Mouse (Mus musculus) limb, embryonic 13.5 days (tissue): Measurements from ENCODE around the gene Atp5d. TPM values are rescaled to one million over a fixed set of nuclear protein-coding genes. Genes with fewer than 3 reads are reported as not detected.

ENCODE experiments used
- ATAC-seq: fragments of 200-750 bp; cut with Nextera tagmentation; 2 replicates; pipeline ENCODE4 v1.8.0; 2017; ENCODE audit warnings: low read depth, moderate number of reproducible peaks, moderate TSS enrichment; ENCODE audit not compliant: low FRiP score
- H3K27ac ChIP-seq: fragments of 300-500 bp; sonication (generic); 2 replicates; pipeline ENCODE4 v1.5.1; 2015; ENCODE audit warnings: inconsistent platforms, mild to moderate bottlenecking, moderate library complexity
- H3K27me3 ChIP-seq: fragments of 300-500 bp; sonication (generic); 2 replicates; pipeline ENCODE4 v1.6.1; 2015; ENCODE audit warnings: mild to moderate bottlenecking, inconsistent platforms
- H3K36me3 ChIP-seq: fragments of 300-500 bp; sonication (generic); 2 replicates; pipeline ENCODE4 v1.6.1; 2015; ENCODE audit warnings: inconsistent platforms, mild to moderate bottlenecking, moderate library complexity
- H3K4me1 ChIP-seq: fragments of 300-500 bp; sonication (generic); 2 replicates; pipeline ENCODE4 v1.6.1; 2015; ENCODE audit warnings: inconsistent platforms
- H3K4me2 ChIP-seq: fragments of 300-500 bp; sonication (generic); replicated peaks from 2 replicates; pipeline ENCODE4 v1.6.1; 2015; ENCODE audit warnings: inconsistent platforms, mild to moderate bottlenecking, moderate library complexity
- H3K4me3 ChIP-seq: fragments of 300-500 bp; sonication (generic); 2 replicates; pipeline ENCODE4 v1.5.1; 2015; ENCODE audit warnings: moderate library complexity, mild to moderate bottlenecking, inconsistent platforms
- H3K9ac ChIP-seq: fragments of 300-500 bp; sonication (generic); 2 replicates; pipeline ENCODE4 v1.6.1; 2015; ENCODE audit warnings: mild to moderate bottlenecking, inconsistent platforms
- H3K9me3 ChIP-seq: fragments of 300-500 bp; sonication (generic); 2 replicates; pipeline ENCODE4 v1.6.1; 2016; ENCODE audit warnings: inconsistent platforms
- WGBS: fragments of 180-500 bp; shearing (Covaris S2); methylation state at CpG from one replicate; pipeline ENCODE4 v1.1.7; 2015; 5-methylcytosine and 5-hydroxymethylcytosine counted together
- polyA plus RNA-seq: library from polyadenylated mRNA; unstranded; fragments of >200 nt; fragmentation: Nextera tagmentation; extraction: Ambion mirVana; gene quantifications from 2 replicates; pipeline ENCODE4 v1.2.1, GENCODE M21; 2015

Atp5d gene
- polyA plus RNA-seq, 1 experiment from 2014 or later, result 456 TPM

GRCm38 (mm10) chr10:80158307-80158986 lies 20.0 kb downstream of the Atp5d start:
- peaks cover 91% of the 10 kb centered on the region for H3K4me1 ChIP-seq
- no peaks in the 10 kb centered on the region for H3K9me3 ChIP-seq
- 7% methylated on average over 18 of the region's 18 CpGs for WGBS
- H3K27me3 ChIP-seq, result no peaks in the 10 kb centered on the region
- H3K36me3 ChIP-seq, result peaks cover 42% of the 10 kb centered on the region
- H3K9ac ChIP-seq, result peak overlapping the region; percentile 31; the same call in 1 of the 2 replicates
- H3K27ac ChIP-seq, result peak overlapping the region; percentile 88
- H3K4me3 ChIP-seq, result peak overlapping the region; percentile 45
- peak overlapping the region; percentile 75 for H3K4me2 ChIP-seq
- ATAC-seq, result no peak

DNA sequence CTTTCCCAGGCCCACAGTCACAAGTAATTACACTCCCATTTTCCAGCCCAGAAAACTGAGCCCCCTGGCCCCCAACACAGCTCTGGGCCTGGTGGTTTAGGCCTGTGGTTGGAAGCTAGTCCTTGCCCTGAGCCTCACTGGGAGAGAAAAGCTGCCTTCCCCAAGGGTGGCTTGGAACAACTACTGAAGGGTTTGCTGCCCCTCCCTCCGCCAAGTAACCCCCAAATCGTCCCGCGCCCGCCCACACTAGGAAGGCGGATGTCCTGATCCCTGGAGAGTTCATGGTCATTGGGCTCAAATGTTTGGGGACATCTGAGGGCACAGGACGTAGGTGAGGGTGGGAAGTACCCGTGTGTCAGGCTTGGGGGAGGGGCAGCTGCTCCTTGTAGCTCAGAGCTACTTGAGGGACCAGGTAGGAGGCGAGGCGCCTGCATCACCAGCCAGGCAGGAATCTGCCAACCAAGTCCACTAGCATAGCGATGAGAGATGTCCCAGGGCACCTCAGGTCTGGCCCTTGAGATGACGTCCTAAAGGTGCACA lies 20.7 kb downstream of the Atp5d start:
- Histone ChIP-seq H3K4me3 (peak overlapping the region; percentile 45), H3K4me2 (peak overlapping the region; percentile 75), H3K36me3 (peaks cover 36% of the 10 kb centered on the region), H3K27me3 (no peaks in the 10 kb centered on the region), H3K27ac (peak overlapping the region; percentile 88), H3K9ac (peak overlapping the region; percentile 31; the same call in 1 of the 2 replicates), H3K9me3 (no peaks in the 10 kb centered on the region), H3K4me1 (peaks cover 90% of the 10 kb centered on the region)
- 9% methylated on average over 12 of the region's 12 CpGs for WGBS
- ATAC-seq, result no peak; the same call in 1 of the 2 replicates

DNA sequence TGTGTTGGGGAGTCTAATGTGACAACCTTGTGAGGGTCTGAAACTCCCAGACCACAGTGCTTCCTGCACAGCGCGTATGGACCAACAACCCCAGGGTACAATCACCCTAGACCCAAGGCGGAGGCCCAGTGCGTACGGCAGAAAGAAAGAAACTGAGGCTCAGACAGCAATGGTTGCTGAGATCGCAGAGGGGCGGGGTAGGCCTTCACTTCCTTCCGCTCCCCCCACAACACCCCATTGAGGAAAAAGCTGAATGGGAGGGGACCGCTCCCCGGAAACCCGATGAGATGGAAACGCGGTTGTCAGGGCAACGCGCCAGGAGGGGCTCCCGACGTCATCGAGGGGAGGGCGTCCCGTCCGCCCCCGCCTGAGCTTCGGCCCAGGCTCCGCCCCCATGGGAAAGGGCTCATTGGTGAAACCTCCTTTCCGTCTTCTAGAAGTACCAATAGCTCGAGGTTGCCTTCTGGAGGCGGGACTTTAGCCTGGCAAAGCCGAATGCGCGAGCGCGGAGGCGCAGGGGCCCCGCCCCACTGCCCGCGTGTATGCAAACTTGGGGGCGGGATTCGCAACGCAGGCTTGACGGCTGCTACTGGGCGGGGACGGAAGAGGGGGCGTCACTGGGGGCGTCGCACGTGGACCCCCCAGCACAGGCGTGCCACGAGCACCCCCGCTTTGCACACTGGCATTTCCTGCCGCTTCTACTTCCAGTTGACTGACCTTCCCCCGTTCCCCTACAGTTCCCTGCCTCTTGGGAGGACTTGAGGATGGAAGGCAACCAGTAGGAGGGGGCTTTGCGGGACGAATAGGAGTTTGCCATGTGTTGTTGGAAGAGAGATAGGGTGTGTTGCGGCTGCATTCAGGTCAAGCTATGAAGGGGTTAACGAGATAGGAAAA lies 21.4 kb downstream of the Atp5d start:
- Histone ChIP-seq H3K4me3 (peak overlapping the region; percentile 45), H3K36me3 (peaks cover 29% of the 10 kb centered on the region), H3K4me2 (peak overlapping the region; percentile 75), H3K27ac (peak overlapping the region; percentile 94), H3K4me1 (peaks cover 90% of the 10 kb centered on the region), H3K27me3 (no peaks in the 10 kb centered on the region), H3K9ac (peak overlapping the region; percentile 31), H3K9me3 (no peaks in the 10 kb centered on the region)
- peak; percentile 77 for ATAC-seq
- under 1% methylated on average over 55 of the region's 55 CpGs for WGBS

- 2% methylated on average over 33 of the region's 33 CpGs for WGBS
- no peaks in the 10 kb centered on the region for H3K9me3 ChIP-seq
- no peaks in the 10 kb centered on the region for H3K27me3 ChIP-seq
- H3K27ac ChIP-seq, result peak overlapping the region; percentile 94
- ATAC-seq, result no peak
- peak overlapping the region; percentile 45 for H3K4me3 ChIP-seq
- peak overlapping the region; percentile 75 for H3K4me2 ChIP-seq
- H3K36me3 ChIP-seq, result peaks cover 20% of the 10 kb centered on the region
- peak overlapping the region; percentile 62 for H3K9ac ChIP-seq
- H3K4me1 ChIP-seq, result peaks cover 88% of the 10 kb centered on the region
These were observed 22.3 kb downstream of the Atp5d start for GRCm38 (mm10) chr10:80160455-80161371.

- Histone ChIP-seq H3K27me3 (no peaks in the 10 kb centered on the region), H3K4me3 (peak overlapping the region; percentile 45), H3K36me3 (peaks cover 10% of the 10 kb centered on the region), H3K4me1 (peaks cover 85% of the 10 kb centered on the region), H3K27ac (peak overlapping the region; percentile 94), H3K9me3 (no peaks in the 10 kb centered on the region), H3K4me2 (peak overlapping the region; percentile 75), H3K9ac (peak overlapping the region; percentile 62; the same call in 1 of the 2 replicates)
- 12% methylated on average over 7 of the region's 7 CpGs for WGBS
- peak; percentile 12 for ATAC-seq
These were observed 23.2 kb downstream of the Atp5d start for GRCm38 (mm10) chr10:80161522-80162242.

GRCm38 (mm10) chr10:80162243-80162608 lies 23.8 kb downstream of the Atp5d start:
- Histone ChIP-seq H3K9ac (no peak overlapping the region), H3K9me3 (no peaks in the 10 kb centered on the region), H3K4me3 (no peak overlapping the region), H3K4me2 (peak overlapping the region; percentile 1; the same call in 1 of the 2 replicates), H3K4me1 (peaks cover 85% of the 10 kb centered on the region), H3K27me3 (no peaks in the 10 kb centered on the region), H3K36me3 (peaks cover 5% of the 10 kb centered on the region), H3K27ac (peak overlapping the region; percentile 94; the same call in 1 of the 2 replicates)
- 78% methylated on average over 3 of the region's 3 CpGs for WGBS
- ATAC-seq, result no peak

DNA sequence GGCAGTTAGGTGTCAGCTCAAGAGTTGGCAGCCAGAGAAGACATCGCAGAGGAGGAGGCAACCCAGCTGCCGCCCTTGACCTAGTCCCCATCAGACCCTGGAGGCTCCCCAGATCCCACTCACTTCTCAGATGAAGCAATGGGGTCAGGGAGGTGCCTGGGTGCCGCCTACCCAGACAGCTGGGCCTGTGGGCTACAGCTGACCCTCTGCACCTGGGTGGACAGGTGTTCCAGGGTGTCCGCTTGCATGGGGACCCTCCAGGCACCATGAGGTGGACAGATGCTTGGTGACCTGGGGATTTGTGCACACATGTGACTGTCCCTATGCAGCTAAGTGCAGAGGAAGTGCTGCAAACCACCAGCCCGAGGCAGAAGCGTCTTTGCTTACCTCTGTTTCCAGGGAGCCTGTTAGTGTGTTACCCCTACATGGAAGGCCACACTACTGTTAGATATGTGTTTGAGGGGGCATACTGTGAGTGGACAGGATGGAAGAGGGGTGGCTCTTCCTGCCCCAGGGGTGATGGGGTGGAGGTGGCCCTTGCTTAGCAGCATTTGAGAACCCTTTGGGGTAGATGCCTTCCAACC lies 24.4 kb downstream of the Atp5d start:
- H3K9me3 ChIP-seq, result no peaks in the 10 kb centered on the region
- H3K27me3 ChIP-seq, result no peaks in the 10 kb centered on the region
- H3K4me3 ChIP-seq, result no peak overlapping the region
- no peaks in the 10 kb centered on the region for H3K36me3 ChIP-seq
- H3K27ac ChIP-seq, result no peak overlapping the region
- peak overlapping the region; percentile 1; the same call in 1 of the 2 replicates for H3K4me2 ChIP-seq
- H3K9ac ChIP-seq, result no peak overlapping the region
- 66% methylated on average over 6 of the region's 6 CpGs for WGBS
- ATAC-seq, result no peak
- peaks cover 79% of the 10 kb centered on the region for H3K4me1 ChIP-seq

DNA sequence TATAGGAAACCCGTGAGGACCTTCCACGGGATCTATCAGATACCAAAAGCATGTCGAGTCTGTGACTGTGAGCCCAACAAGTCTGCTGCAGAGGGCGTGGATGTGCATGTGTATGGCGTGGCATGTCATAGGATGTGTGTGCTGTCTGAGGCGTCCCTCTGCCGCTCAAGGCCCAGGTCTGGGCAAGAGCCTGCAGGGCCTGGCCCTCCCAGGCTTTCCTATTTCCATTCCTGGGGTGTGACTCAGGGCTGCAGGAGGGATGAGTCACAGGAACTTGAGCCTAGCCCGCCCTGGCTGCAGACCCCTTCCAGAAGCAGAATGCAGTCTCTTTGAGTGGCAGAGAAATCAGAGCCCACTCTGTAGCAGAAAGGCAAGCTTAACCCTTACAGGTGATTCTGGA lies 25.3 kb downstream of the Atp5d start:
- no peaks in the 10 kb centered on the region for H3K27me3 ChIP-seq
- H3K4me2 ChIP-seq, result peak overlapping the region; percentile 92
- no peaks in the 10 kb centered on the region for H3K9me3 ChIP-seq
- peaks cover 73% of the 10 kb centered on the region for H3K4me1 ChIP-seq
- no peak overlapping the region for H3K4me3 ChIP-seq
- WGBS, result 71% methylated on average over 8 of the region's 8 CpGs
- H3K9ac ChIP-seq, result no peak overlapping the region
- no peak overlapping the region for H3K27ac ChIP-seq
- ATAC-seq, result no peak
- no peaks in the 10 kb centered on the region for H3K36me3 ChIP-seq

DNA sequence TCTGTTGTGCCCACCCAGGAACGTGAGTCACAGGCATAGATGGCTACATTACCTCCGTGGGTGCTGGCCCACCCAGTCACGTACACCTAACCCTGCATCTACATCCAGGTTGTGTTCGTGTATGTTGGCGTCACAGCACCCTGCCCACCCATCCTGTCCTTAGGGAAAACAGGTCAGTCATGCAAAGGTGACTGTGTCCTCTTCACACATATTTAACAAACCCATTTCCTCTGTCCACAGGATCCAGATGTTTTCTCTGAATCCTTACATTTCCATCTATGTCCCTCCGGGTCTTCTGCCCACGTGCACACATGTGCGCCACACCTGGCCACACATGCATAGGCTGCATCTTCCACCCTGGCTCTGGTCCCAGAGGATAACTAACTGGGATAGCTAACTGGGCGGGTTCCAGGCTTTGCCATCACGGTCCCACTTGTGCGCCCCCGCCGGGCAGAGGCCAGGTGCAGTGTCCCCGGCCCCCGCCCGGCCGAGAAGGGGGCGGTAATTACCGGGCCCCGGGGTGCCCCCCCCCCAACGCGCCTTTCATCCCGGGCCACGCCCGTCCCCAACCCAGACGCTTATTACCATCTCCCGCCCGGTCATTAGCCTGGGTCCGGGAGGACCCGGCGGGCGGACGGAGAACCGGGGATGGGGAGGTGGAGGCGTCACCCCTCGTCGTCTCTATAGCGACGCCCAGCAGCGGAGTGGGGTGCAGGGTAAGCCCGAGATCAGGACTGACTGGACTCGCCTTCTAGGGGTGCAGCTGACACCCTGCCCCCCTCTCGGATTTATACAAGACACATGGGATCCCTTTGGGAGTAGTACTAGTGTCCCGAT lies 25.9 kb downstream of the Atp5d start:
- Histone ChIP-seq H3K4me2 (peak overlapping the region; percentile 92), H3K9ac (peak overlapping the region; percentile 63), H3K4me1 (peaks cover 73% of the 10 kb centered on the region), H3K9me3 (no peaks in the 10 kb centered on the region), H3K4me3 (peak overlapping the region; percentile 44), H3K27ac (no peak overlapping the region), H3K36me3 (peaks cover 2% of the 10 kb centered on the region; the same call in 1 of the 2 replicates), H3K27me3 (no peaks in the 10 kb centered on the region)
- WGBS, result 7% methylated on average over 44 of the region's 44 CpGs
- ATAC-seq, result peak; percentile 0; the same call in 1 of the 2 replicates

DNA sequence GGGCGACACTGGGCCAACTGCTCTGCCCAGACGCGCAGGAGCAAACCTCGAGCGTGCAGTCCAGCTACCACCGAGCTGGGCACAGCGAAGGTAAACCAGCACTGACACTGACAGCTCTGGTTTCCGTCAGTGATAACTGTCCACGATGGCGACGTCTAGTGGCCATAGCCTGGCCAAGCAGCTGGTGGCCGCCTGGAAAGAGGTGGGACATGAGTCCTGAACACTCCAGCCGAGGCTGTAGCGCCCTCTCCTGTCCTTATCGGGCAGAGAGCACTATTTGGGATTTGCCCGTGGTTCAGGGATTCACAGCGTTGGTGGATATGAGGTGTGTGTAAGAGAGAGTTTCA lies 26.5 kb downstream of the Atp5d start:
- under 1% methylated on average over 17 of the region's 17 CpGs for WGBS
- Histone ChIP-seq H3K4me1 (peaks cover 73% of the 10 kb centered on the region), H3K27me3 (no peaks in the 10 kb centered on the region), H3K9me3 (no peaks in the 10 kb centered on the region), H3K36me3 (peaks cover 8% of the 10 kb centered on the region), H3K4me2 (peak overlapping the region; percentile 92), H3K9ac (peak overlapping the region; percentile 63), H3K27ac (0 out of 2 replicates have a peak overlapping the region, but pooled peaks have one; percentile 22), H3K4me3 (peak overlapping the region; percentile 44)
- ATAC-seq, result peak; percentile 37
